Mouse (Mus musculus): ENCODE measurements around the gene Gon7.

Gene Gon7

DNA sequence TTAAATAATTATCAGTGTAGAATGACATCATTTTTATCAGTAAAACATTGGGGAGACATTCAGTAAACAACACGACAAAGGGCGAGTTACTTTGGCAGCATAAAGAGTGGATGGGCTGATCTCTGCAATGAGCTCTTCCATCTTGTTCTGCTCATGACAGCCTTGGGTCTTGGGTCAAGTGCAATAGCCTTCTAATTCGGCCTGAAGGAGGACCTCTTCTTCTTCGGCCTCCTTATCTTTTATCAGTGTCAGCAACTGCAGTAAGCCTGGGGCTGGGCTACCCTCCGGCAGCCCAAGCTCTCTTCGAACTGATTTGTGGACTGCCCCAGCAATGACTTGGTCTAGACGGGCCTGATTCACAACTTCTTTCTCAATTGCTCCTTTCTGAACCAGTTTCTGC lies 15.5 kb downstream of the Gon7 start:
- DNase-seq: no peak

DNA sequence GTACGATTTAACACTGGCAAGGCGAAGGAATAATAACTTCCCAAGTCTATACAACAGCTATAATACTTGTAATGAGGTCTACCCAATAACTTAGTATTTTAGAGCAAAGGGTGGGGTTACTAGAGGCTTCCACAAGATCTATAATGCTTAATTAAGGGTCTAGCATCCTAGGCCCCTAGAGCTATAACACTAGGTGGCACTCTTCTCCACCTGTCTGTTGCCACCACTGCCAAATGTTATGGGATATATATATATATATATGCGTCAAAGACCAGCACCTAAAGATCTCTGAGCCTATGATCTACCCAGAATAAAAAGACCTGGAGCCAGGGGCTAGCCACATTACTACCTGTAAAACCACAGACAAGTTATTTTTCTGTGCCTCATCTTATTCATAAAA lies 17.3 kb downstream of the Gon7 start:
- DNase-seq: no peak

DNA sequence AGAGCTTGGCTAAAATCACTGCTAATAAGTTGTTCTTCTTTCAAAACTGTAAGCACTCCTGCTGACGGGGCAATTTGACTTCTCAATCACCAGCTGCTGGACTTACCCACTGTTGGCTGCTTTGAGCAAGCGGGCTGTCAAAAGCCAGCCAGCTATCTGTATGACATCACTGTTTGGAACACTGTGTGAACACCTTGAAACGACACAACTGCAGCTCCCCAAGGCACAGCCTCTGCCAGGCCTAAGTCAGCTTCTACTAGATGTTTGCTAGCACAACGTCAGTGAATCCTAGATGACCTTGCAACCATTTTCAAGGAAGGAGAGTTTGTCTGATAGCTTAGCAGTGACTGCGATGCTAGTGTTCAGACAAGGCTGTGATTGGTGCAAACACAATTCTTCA lies 18.5 kb downstream of the Gon7 start:
- no peak for DNase-seq

DNA sequence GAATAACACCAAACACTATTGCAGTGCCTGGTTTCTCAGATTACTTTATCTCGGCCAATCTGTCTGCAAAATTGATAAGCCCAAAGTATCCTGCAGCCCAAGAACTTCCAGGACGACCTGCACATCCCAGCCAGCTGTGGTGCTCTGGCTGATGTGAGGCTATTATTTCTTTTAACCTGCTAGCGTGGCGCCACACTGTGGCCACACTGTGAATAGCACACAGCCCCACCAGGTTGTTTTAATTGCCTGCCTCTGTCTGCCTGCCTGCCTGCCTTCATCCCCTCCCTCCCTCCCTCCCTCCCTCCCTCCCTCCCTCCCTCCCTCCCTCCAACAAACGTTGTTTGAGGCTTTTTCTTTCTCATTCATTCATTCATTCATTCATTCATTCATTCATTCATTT lies 24.2 kb downstream of the Gon7 start:
- DNase-seq: peak; percentile 62

DNA sequence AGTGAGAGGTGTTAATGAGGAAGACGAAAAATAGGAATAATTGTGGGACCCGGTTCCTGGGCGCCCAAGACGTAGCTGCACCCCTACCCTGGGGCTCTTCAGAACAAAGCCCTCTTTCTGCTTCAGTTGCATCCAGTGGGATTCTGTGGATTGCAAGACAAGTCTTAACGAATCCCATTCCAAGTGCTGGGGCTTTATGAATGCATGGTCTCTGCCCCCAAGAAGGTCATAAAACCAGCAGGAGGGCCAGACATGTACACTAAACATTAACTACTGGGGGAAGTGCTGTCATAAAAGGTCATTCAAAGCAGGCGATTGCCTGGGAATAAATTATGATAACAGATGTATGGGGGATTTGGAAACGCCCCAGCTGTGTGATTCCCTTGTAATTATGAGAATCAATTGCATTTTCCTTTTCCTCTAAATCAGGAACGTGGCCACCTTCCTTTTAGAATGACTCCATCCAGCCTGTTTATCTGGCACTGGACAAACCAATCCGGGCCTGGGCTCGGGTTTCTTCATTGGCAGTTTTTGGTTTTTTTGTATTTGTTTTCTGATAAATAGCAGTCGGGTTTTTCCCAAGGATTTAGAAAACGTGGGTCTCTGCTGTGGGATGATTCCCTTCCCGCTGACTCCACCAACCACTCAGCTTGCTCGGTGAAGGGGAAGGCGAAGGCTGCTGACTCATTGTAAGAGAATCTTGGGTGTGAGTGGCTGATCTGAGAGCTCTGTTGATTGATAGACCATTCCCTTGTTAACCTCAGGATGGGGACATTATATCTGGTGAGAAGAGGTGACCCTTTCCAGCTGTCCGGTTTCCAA lies 26.6 kb downstream of the Gon7 start:
- no peak for DNase-seq

DNA sequence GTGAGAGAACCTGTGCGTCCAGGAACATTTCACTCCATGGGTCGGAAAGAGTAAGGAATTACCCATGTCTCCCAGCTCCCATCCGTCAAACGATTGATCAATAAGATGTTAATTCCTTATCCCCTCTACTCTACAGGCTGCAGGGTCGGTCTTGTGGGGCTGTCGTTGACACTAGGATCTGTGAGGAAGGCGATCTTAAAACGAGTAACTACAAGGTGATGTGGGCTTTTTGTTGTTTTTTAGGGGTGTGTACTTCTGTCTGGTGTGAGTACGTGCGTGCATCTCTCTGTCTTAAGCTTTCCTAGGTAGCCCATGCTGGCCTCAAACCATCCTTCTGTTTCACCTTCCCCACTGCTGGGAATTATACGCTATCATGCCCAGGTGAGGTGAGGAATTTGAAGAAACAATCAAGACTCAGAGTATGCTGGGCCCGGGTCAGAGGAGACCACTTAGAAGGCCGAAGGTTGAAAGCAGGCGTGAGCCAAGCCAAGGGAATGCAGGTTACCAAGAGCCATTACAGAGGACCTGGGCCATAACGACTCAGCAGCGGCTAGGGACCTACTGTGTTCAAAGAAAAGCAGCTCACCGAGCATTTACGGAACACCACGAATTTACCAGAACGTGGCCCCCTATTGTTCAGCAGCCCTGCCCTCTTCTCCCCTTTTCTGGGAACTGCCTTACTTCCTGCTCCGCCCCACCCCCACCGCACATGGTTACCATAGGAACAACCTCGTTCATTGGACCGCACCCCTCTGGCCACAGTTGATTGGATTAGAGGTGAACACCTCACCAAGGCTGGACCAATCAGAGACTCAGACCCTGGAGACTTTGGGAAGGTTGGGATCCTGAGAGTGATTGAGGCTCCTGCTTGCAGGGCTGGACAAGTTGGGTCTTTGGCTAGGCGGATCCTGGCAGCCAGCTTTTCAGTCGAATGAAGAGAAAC lies 27.5 kb downstream of the Gon7 start:
- peak; percentile 88 for DNase-seq

DNA sequence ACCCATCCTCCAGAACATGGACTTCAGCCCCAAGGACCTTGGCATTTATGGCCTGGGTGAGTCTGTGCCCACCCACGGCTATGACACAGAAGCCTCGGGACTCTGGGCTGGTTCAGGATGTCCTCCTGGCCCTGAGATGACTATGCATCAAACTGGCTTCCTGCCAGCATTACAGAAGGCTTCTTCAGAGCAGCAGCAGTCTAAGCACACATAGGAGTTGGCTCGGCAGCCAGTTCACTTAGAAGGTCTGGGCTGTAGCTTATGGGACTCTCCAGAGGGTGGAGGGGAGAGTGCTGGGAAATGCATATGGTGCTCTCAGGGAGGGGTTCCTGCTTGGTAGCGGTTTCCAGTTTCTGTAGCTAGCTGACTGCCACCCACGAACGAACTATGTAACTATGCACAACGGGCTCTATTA lies 31.8 kb downstream of the Gon7 start:
- DNase-seq: no peak

DNA sequence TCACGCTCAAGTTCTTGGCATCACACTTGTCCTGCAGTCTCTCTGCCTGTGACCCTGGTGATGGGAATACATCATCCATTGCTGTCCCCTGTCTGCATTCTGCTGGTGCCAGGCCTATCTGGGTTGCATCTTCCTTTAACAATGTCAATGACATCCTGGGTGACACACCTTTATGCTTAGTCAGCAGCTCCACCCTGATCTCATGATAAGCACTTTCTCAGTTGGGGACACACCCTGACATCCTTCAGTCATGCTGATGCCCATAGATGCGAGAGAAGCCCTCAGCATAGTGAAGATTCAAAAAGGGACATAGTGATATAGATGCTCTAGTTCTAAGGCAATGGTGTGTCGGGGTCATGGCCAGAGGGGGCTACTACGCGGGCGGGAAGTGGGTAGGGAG lies 32.5 kb downstream of the Gon7 start:
- DNase-seq: no peak

DNA sequence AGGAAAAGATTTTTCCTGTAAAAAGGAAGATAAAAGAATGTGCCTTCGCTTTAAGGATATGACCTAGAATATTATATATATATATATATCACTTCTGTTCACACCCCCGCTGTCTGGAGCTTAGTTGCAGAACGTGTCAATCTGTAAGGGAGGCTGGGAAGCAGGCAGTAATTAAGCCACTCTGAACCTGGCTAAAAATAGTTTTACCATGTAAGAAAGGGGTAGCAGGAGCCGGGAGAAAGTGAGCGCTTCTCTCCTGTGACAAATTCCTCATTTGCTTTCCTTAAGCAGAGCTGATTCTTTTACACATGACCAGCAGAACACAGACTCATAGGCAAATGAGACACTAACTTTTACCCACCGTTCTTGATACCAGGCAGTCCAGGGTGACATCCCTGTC lies 33.7 kb downstream of the Gon7 start:
- no peak for DNase-seq

DNA sequence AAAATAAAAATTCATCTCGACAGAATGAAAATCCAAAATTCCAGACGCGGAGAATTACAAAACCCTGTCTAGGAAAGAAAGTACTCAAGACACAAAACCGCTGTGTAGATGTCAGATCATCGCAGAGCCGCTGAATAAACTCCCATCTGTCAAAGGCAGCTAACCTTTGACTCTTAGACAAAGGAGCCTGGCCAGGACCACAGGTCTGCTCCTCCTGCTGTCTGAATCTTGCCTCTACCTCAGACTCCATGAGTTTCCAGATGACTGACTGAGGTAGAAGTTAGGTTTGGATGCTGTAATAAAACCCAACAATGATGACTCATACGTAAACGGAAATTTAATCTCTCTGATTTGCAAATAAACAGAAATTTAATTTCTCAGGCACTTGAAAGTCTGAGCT lies 34.6 kb downstream of the Gon7 start:
- DNase-seq: no peak

DNA sequence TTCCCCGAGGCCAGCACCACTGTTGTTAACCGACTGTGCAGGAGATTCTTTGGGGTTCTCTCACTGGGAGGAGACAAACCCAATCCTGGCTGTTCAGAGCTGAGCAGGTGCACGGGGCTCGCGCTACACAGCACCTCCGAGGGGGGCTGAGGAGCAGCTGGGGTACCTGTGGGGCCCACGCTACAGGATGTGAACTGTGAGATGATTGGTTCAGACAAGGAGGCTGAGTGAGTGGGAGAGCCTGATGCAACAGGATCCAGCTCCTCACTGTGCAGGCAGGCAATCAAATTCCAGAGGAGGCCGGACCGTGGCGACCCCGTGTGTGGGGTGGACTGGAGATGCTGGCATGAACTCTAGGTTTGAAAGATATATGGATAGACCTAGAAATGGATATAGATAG lies 35.2 kb downstream of the Gon7 start:
- no peak for DNase-seq

DNA sequence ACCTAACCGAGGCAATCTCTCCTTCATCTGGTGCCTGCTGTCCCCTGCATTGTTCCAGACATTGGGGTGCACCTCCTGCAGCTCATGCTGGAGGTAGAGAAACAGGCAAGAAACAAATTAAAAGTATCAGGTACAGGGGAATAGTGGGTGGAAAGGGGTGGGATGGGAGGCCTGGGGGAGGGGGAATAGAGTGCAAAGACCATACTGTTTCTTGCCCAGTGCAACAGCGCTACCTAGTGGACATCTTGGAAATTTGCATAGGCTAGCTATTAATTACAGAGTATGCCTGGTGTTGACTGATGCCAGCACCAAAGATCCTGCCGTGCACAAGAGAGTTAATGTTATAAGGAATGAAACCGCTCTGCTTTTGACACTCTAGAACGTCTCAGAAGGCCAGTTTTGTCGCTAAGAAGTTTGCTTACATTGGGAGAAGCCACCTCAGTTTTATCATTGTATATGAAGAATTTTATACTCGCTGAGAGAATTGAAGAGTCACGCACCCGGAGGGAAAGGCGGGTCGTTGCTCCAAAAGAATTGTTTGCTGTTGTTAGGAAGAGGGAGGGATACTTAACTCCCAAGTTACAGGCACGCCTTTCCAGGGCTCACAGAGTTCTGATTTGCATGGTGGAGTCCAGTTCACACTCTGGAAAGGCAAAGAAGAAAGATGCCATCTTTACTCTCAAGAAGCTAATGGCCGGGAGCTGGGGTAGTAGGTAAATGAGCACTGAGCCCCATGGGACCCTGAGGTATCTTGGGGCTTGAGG lies 37.9 kb downstream of the Gon7 start:
- peak; percentile 56 for DNase-seq

DNA sequence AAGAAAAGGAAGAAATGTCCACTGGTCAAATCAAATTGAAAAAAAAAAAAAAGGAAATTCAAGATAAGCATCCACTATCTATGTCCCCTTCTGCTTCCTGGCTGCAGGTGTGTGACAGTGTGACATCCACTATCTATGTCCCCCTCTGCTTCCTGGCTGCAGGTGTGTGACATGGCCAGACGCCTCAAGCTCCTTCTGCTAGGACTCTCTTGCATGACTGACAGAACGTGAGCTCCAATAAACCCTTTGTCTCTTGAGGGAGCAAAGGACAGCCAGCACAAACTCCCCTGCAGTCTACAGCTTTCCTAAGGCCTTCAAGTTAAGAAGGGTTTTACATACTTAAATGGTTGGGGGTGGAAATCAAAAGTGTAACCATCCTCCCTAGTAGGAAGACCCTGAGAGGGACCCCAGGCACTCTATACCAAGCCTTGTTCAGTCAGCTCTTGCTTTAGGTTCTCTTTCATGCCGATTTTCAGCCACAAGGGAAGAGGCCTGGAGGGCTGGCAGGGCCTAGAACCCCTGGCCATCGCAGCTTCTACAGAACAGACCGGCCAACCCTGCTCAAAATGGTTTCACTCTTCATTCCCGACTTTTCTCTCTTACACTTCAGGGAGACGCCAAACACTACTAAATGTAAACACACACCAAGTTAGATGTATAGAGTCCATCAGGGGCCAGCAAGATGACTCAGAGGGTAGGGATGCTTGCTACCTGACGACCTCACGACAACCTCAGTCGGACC lies 42.8 kb downstream of the Gon7 start:
- no peak for DNase-seq

DNA sequence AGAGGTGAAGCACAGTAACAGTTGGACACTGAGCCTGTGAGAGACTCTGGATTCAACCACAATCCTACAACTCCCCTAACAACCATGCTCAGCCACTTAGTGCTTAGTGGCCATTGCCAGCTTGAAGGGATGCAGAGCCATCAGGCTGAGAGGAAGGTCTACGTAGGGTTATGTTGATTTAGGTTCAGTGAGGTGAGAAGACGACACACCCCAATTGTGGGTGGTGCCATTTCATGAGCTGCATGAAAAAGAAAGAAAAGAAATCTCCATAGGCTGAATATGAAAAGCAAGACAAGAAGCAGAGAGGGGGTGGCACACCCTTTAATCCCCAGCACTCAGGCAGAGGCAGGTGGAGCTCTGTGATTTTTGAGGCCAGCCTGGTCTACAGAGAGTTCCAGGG lies 43.5 kb downstream of the Gon7 start:
- DNase-seq: no peak

DNA sequence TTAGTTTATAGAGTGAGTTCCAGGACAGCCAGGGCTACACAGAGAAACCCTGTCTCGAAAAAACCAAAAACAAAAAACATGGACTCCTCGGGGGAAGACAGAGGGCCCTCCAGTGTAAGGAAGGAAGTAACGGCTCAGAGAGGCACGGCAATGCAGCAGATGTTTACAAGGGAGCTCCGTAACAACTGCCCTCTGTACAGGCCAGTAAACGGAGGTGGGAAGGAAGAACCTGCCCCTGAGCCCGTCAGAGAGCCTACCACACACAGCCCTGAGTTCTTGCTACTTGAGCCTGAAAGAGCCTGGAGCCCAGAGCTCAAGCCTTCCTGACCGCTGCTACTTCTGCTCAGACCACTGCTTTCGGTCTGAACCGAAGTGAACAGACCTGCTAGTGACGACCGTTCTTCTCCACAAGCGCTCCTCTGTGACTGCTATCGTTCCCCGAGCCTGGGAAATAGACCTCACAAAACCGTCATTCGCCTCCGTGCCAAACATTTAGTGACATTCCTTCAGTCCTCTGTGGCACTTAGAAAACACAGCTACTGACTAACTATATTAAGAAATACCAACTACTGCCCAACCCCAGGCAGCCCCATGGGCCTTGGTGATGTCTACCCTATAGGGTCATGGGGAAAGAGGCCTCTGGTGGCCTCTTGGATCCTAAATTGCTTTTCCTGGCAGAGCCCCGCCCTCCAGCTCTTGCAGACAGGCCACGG lies 44.3 kb downstream of the Gon7 start:
- no peak for DNase-seq

DNA sequence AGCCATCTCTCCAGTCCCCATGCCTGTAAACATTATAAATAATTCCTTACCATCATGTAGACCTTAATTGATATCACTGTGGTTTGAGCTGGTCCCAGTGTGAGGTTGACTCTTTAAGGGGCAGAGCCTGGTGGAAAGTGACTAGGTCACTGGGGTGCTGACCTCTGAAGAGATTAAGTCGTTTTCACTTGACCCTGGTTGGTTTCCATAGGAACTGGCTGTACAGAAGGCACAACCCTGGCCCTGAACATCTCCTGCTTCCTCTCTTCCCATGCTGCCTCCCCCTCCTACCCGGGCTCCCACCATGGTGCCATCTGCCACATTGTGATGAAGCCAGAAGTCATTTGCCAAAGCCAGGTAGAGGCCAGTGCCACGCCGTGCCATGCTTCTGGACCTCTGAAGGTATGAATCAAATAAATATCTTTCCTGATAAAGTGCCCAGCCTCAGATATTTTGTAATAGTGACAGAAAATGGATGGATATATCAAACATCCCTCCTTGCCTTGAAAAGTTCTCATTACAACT lies 46.7 kb downstream of the Gon7 start:
- DNase-seq: no peak

DNA sequence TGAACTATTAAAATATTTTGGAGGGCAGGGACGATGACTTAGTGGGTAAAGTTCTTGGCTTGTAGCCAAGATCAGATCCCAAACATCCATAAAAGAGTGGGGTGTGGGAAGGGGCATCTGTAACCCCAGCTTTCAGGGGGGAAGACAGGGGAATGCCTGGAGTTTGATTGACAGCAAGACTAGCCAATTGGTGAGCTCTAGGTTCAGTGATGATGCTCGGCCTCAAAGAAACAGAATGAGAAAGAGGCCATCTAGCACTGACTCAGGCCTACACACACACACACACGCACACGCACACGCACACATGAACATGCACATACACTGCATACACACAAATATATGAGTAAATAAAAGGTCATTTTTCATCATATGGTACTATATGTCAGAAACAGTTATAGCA lies 47.7 kb downstream of the Gon7 start:
- DNase-seq: no peak

DNA sequence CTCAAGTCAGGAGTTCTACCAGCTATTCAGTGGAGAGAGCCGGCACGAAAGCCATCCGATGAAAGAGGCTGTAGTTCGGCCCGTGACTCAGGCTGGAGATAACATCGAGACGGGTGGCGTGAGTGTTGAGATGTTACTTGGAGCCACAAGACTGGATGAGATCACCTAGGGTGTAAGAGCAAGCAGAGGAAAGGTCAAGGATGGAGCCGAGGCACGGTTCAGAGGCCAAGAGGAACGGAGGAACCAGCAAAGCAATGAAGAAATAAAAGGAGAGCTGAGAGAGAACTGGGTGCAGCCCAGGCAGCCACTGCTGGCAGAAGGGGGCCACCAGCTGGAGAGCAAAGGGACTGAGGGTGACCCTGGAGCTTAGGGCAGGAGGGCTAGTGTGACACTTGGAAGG lies 49.4 kb downstream of the Gon7 start:
- no peak for DNase-seq

DNA sequence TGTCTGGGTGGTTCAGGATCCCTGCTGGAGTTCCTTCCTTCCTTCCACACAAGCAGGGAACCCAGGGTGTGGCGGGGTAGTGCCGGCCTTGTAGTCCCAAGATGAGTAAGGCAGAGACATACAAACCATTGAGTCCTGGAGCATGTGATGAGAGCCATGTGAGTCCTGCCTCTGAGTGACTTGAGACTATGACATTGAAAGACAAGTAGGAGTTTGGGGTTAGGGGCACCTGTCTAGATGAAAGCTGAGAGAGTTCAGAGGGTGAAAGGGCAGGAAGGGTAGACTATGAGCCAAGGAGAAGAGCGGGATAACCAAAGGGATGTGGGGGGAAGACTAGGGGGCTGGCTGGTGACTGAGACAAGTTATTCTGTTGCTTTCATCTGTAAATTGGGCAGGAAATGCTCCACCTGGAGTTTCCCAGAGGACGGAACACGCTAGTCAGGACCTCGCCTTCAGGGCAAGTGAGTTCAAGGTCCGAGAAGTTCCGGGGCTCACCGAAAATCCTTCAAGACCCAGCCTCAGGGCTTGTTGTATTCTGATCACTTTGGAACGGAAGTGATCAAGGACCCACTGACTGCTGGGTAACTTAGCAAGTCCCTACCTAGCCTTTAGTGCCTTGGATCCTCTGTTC lies 50.7 kb downstream of the Gon7 start:
- no peak for DNase-seq

DNA sequence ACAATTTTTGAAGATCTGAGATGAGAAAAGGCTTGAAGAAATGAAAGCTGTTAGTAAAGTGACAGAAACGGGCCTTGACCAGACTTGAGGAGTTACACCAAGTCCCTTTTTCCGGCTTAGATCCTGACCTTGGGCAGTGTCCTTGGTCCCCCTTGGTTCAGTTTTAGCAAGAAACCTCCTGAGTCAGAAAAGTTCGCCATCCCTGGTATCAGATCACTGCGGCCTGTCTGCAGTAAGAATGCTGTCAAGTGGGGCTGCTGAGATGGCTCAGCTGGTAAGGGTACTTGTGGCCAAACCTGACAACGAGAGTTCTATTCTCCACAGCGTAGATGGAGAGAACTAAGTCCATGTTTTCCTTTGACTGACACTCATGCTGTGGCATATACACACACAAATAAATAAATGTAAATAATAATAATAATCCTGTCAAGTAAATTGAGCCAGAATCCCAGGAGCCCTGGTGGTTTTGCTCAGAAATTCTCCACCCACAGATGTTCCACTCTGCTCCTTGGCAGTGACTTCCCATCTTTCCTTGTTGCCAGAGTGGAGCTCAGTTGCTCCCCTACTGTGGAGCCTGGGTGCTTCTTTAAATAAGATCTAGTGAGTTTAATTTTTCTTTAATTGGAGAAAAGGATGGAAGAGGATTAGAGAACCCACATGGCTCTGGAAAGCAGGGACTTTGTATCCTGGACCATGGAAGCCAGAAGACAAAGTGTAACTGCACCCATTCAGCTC lies 51.5 kb downstream of the Gon7 start:
- no peak for DNase-seq

All from right cerebral cortex, postnatal 4 days (tissue).